Mouse (Mus musculus) neural tube, embryonic 12.5 days (tissue): Measurements from ENCODE around the gene Tmem53. TPM values are rescaled to one million over a fixed set of nuclear protein-coding genes. Genes with fewer than 3 reads are reported as not detected.

ENCODE experiments used
- ATAC-seq: fragments of 200-750 bp; cut with Nextera tagmentation; 2 replicates; pipeline ENCODE4 v1.8.0; 2017; ENCODE audit warnings: low read depth, mild to moderate bottlenecking, moderate TSS enrichment, moderate library complexity; ENCODE audit not compliant: low FRiP score
- H3K27ac ChIP-seq: fragments of 300-500 bp; sonication (generic); 2 replicates; pipeline ENCODE4 v1.5.1; 2016
- H3K27me3 ChIP-seq: fragments of 300-500 bp; sonication (generic); replicated peaks from 2 replicates; pipeline ENCODE4 v1.6.1; 2016; ENCODE audit warnings: mild to moderate bottlenecking
- H3K36me3 ChIP-seq: fragments of 300-500 bp; sonication (generic); 2 replicates; pipeline ENCODE4 v1.6.1; 2016; ENCODE audit warnings: mild to moderate bottlenecking
- H3K4me1 ChIP-seq: fragments of 300-500 bp; sonication (generic); 2 replicates; pipeline ENCODE4 v1.6.1; 2016
- H3K4me2 ChIP-seq: fragments of 300-500 bp; sonication (generic); replicated peaks from 2 replicates; pipeline ENCODE4 v1.6.1; 2016; ENCODE audit warnings: mild to moderate bottlenecking
- H3K4me3 ChIP-seq: fragments of 300-500 bp; sonication (generic); 2 replicates; pipeline ENCODE4 v1.5.1; 2016
- H3K9ac ChIP-seq: fragments of 300-500 bp; sonication (generic); 2 replicates; pipeline ENCODE4 v1.6.1; 2016; ENCODE audit warnings: mild to moderate bottlenecking
- H3K9me3 ChIP-seq: fragments of 300-500 bp; sonication (generic); 2 replicates; pipeline ENCODE4 v1.6.1; 2016; ENCODE audit warnings: mild to moderate bottlenecking
- WGBS: fragments of 180-500 bp; shearing (Covaris S2); methylation state at CpG from one replicate; pipeline ENCODE4 v1.1.7; 2016; 5-methylcytosine and 5-hydroxymethylcytosine counted together
- polyA plus RNA-seq: library from polyadenylated mRNA; unstranded; fragments of >200 nt; fragmentation: Nextera tagmentation; extraction: Ambion mirVana; gene quantifications from 2 replicates; pipeline ENCODE4 v1.2.1, GENCODE M21; 2016

The Tmem53 gene
- polyA plus RNA-seq, 1 experiment from 2014 or later, result 7.0 TPM

GRCm38 (mm10) chr4:117224122-117224521 is 27.6 kb upstream of the Tmem53 start:
- Histone ChIP-seq H3K4me2 (no peak overlapping the region), H3K4me3 (no peak overlapping the region), H3K27ac (no peak overlapping the region), H3K27me3 (no peaks in the 10 kb centered on the region), H3K9ac (no peak overlapping the region), H3K4me1 (no peaks in the 10 kb centered on the region), H3K9me3 (no peaks in the 10 kb centered on the region), H3K36me3 (no peaks in the 10 kb centered on the region)
- WGBS, result 72% methylated on average over 8 of the region's 8 CpGs
- no peak for ATAC-seq

- Histone ChIP-seq H3K9me3 (no peaks in the 10 kb centered on the region), H3K4me3 (no peak overlapping the region), H3K36me3 (no peaks in the 10 kb centered on the region), H3K4me1 (no peaks in the 10 kb centered on the region), H3K27me3 (no peaks in the 10 kb centered on the region), H3K4me2 (no peak overlapping the region), H3K9ac (no peak overlapping the region), H3K27ac (no peak overlapping the region)
- ATAC-seq, result no peak
These were observed 26.5 kb upstream of the Tmem53 start for GRCm38 (mm10) chr4:117225250-117225649.

DNA sequence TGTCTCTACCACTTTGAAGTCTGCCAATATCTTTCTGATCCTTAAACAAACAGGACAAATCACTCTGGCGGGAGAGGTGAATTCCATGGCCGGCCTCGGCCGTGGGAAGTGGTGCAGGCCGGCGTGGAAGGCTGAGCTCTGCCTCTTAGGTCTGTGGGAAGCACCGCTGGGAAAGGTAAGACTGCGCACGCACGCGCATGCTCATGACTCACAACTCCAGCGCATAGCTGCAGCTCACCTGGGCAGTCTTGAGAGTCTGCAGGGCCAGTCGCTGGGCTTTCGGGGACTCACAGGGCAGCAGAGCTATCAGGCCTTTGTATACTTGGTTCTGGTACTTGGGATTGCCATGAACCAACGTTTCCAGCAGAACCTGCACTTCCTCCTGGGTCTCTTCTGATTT is 22.2 kb upstream of the Tmem53 start:
- H3K27me3 ChIP-seq, result no peaks in the 10 kb centered on the region
- H3K9ac ChIP-seq, result no peak overlapping the region
- no peak overlapping the region for H3K4me3 ChIP-seq
- ATAC-seq, result no peak
- H3K4me2 ChIP-seq, result no peak overlapping the region
- H3K9me3 ChIP-seq, result no peaks in the 10 kb centered on the region
- no peak overlapping the region for H3K27ac ChIP-seq
- H3K36me3 ChIP-seq, result no peaks in the 10 kb centered on the region
- 84% methylated on average over 15 of the region's 15 CpGs for WGBS
- no peaks in the 10 kb centered on the region for H3K4me1 ChIP-seq

GRCm38 (mm10) chr4:117230331-117230730 is 21.4 kb upstream of the Tmem53 start:
- no peaks in the 10 kb centered on the region for H3K4me1 ChIP-seq
- WGBS, result 57% methylated on average over 10 of the region's 10 CpGs
- no peaks in the 10 kb centered on the region for H3K9me3 ChIP-seq
- H3K27me3 ChIP-seq, result no peaks in the 10 kb centered on the region
- ATAC-seq, result no peak
- no peak overlapping the region for H3K27ac ChIP-seq
- no peak overlapping the region for H3K4me2 ChIP-seq
- H3K4me3 ChIP-seq, result no peak overlapping the region
- H3K9ac ChIP-seq, result no peak overlapping the region
- no peaks in the 10 kb centered on the region for H3K36me3 ChIP-seq

DNA sequence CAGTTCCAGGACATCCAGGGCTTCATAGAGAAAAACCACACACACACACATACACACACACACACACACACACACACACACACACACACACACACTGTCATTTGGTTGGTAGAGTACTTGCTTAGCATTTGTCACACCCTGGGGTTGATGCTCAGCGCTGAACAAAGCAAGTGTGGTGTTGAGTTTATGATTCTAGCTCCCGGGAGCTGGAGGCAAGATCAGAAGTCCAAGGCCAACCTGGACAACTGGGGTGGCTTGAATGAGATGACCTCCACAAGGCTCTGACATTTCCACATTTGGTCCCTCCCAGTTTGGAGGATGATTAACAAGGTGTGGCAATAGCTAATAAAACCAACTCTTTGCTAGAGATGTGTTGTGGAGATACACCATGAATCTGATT is 20.5 kb upstream of the Tmem53 start:
- WGBS, result 80% methylated on average over 2 of the region's 2 CpGs
- Histone ChIP-seq H3K4me2 (no peak overlapping the region), H3K4me3 (no peak overlapping the region)

GRCm38 (mm10) chr4:117234166-117234741 is 17.5 kb upstream of the Tmem53 start:
- no peaks in the 10 kb centered on the region for H3K36me3 ChIP-seq
- H3K4me2 ChIP-seq, result no peak overlapping the region
- H3K9ac ChIP-seq, result no peak overlapping the region
- H3K27me3 ChIP-seq, result no peaks in the 10 kb centered on the region
- no peak overlapping the region for H3K27ac ChIP-seq
- ATAC-seq, result no peak
- no peaks in the 10 kb centered on the region for H3K4me1 ChIP-seq
- no peak overlapping the region for H3K4me3 ChIP-seq
- H3K9me3 ChIP-seq, result no peaks in the 10 kb centered on the region
- WGBS, result 21% methylated on average over 7 of the region's 7 CpGs

More for the DNA sequence above, 20.5 kb upstream of the Tmem53 start:
- Histone ChIP-seq H3K36me3 (no peaks in the 10 kb centered on the region), H3K9me3 (no peaks in the 10 kb centered on the region), H3K27ac (no peak overlapping the region), H3K9ac (no peak overlapping the region), H3K27me3 (no peaks in the 10 kb centered on the region), H3K4me1 (no peaks in the 10 kb centered on the region)
- no peak for ATAC-seq

DNA sequence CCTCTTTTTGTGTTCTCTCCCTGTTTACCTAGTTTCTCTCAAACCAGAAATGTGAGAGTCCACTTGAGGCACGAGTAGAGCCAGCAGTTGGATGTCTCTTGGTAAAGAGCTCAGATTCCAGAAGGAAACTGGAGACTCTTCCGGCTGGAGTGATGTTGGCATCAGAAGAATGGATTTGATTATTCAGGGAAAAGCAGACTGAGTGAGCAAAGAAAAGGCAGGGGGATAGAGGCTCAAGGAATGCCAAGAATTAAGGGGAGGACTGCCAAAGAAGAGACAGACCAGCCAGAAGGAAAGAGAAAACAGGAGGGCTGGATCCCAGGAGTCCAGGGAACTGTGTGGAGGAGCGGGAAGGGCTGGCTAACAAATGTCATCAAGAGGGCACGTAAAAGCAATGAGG is 15.9 kb upstream of the Tmem53 start:
- H3K27me3 ChIP-seq, result no peaks in the 10 kb centered on the region
- no peak overlapping the region for H3K27ac ChIP-seq
- H3K4me3 ChIP-seq, result no peak overlapping the region
- 73% methylated on average over 4 of the region's 4 CpGs for WGBS
- no peaks in the 10 kb centered on the region for H3K9me3 ChIP-seq
- H3K36me3 ChIP-seq, result no peaks in the 10 kb centered on the region
- no peak overlapping the region for H3K4me2 ChIP-seq
- H3K9ac ChIP-seq, result no peak overlapping the region
- no peaks in the 10 kb centered on the region for H3K4me1 ChIP-seq
- no peak for ATAC-seq

GRCm38 (mm10) chr4:117239153-117239552 is 12.6 kb upstream of the Tmem53 start:
- no peak overlapping the region for H3K4me2 ChIP-seq
- H3K27me3 ChIP-seq, result no peaks in the 10 kb centered on the region
- no peaks in the 10 kb centered on the region for H3K4me1 ChIP-seq
- H3K27ac ChIP-seq, result no peak overlapping the region
- no peak overlapping the region for H3K9ac ChIP-seq
- no peak overlapping the region for H3K4me3 ChIP-seq
- 46% methylated on average over 2 of the region's 2 CpGs for WGBS
- H3K9me3 ChIP-seq, result no peaks in the 10 kb centered on the region
- no peaks in the 10 kb centered on the region for H3K36me3 ChIP-seq
- no peak for ATAC-seq

- Histone ChIP-seq H3K4me2 (no peak overlapping the region), H3K27ac (no peak overlapping the region), H3K4me1 (no peaks in the 10 kb centered on the region), H3K9ac (no peak overlapping the region), H3K9me3 (no peaks in the 10 kb centered on the region), H3K27me3 (no peaks in the 10 kb centered on the region), H3K4me3 (no peak overlapping the region), H3K36me3 (no peaks in the 10 kb centered on the region)
- WGBS, result 80% methylated on average over 6 of the region's 6 CpGs
- no peak for ATAC-seq
These were observed 10.9 kb upstream of the Tmem53 start for GRCm38 (mm10) chr4:117240867-117241266.

- Histone ChIP-seq H3K9me3 (no peaks in the 10 kb centered on the region), H3K27me3 (no peaks in the 10 kb centered on the region; the same call in 1 of the 2 replicates), H3K4me1 (peaks cover 12% of the 10 kb centered on the region), H3K9ac (no peak overlapping the region), H3K27ac (no peak overlapping the region), H3K4me3 (no peak overlapping the region), H3K4me2 (peak overlapping the region; percentile 64), H3K36me3 (no peaks in the 10 kb centered on the region)
- ATAC-seq, result no peak
- 69% methylated on average over 1 of the region's 1 CpGs for WGBS
These were observed 769 bp upstream of the Tmem53 start for GRCm38 (mm10) chr4:117250982-117251381.

DNA sequence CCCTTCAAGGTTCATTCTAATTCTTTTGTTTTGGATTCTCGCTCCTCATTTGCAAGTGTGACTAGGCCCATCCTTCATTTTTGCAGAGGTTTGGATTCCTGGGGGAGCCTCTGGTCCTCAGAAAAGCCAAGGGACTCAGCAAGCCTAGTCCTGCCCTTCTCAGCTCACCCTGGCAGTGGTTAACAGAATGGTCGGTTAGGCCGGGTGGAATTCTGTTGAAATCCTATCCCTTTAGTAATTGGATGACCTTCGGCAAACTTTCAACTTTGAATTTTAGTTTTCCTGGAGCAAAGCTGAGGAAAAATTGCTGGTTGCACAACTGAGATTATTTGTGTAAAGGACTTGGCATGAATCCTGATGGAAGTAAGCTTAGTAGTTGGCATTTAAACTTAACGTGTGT is 600 bp downstream of the Tmem53 start:
- peak; percentile 38; the same call in 1 of the 2 replicates for ATAC-seq
- peak overlapping the region; percentile 66 for H3K9ac ChIP-seq
- 29% methylated on average over 5 of the region's 5 CpGs for WGBS
- no peaks in the 10 kb centered on the region; the same call in 1 of the 2 replicates for H3K27me3 ChIP-seq
- no peak overlapping the region for H3K27ac ChIP-seq
- peak overlapping the region; percentile 66 for H3K4me3 ChIP-seq
- no peaks in the 10 kb centered on the region for H3K9me3 ChIP-seq
- H3K36me3 ChIP-seq, result no peaks in the 10 kb centered on the region
- H3K4me2 ChIP-seq, result peak overlapping the region; percentile 64
- H3K4me1 ChIP-seq, result peaks cover 12% of the 10 kb centered on the region

GRCm38 (mm10) chr4:117252755-117253154 is 1.0 kb downstream of the Tmem53 start:
- Histone ChIP-seq H3K27me3 (no peaks in the 10 kb centered on the region; the same call in 1 of the 2 replicates), H3K36me3 (no peaks in the 10 kb centered on the region), H3K4me1 (peaks cover 12% of the 10 kb centered on the region), H3K9me3 (no peaks in the 10 kb centered on the region), H3K9ac (no peak overlapping the region), H3K27ac (no peak overlapping the region), H3K4me2 (peak overlapping the region; percentile 64), H3K4me3 (no peak overlapping the region)
- no peak for ATAC-seq
- 87% methylated on average over 5 of the region's 5 CpGs for WGBS

- H3K9me3 ChIP-seq, result no peaks in the 10 kb centered on the region
- no peaks in the 10 kb centered on the region for H3K36me3 ChIP-seq
- 59% methylated on average over 12 of the region's 12 CpGs for WGBS
- ATAC-seq, result no peak
- H3K27me3 ChIP-seq, result no peaks in the 10 kb centered on the region; the same call in 1 of the 2 replicates
- no peak overlapping the region for H3K9ac ChIP-seq
- H3K4me3 ChIP-seq, result no peak overlapping the region
- H3K27ac ChIP-seq, result no peak overlapping the region
- H3K4me1 ChIP-seq, result peaks cover 12% of the 10 kb centered on the region
- H3K4me2 ChIP-seq, result no peak overlapping the region
These were observed 1.7 kb downstream of the Tmem53 start for GRCm38 (mm10) chr4:117253218-117254016.
